Mouse (Mus musculus) kidney, adult 2 months (tissue): ENCODE measurements around the gene Enpp4. TPM values are rescaled to one million over a fixed set of nuclear protein-coding genes. Genes with fewer than 3 reads are reported as not detected.

Experiments used
- DNase-seq: peaks from one replicate; pipeline ENCODE4 v3.0.0; 2021
- H3K27ac ChIP-seq: fragments of 200-500 bp; 2 replicates; pipeline ENCODE4 v1.5.1; 2012; ENCODE audit warnings: low read depth, low read length, control low read depth, inconsistent platforms; ENCODE audit not compliant: insufficient read depth
- H3K27me3 ChIP-seq: fragments of 200-500 bp; replicated peaks from 2 replicates; pipeline ENCODE4 v1.6.1; 2012; ENCODE audit warnings: mild to moderate bottlenecking, moderate library complexity, low read length, inconsistent platforms; ENCODE audit not compliant: control insufficient read depth, insufficient read depth
- H3K36me3 ChIP-seq: fragments of 200-500 bp; 2 replicates; pipeline ENCODE4 v1.6.1; 2012; ENCODE audit warnings: mild to moderate bottlenecking, moderate library complexity, low read length, inconsistent platforms; ENCODE audit not compliant: control insufficient read depth, insufficient read depth
- H3K4me1 ChIP-seq: fragments of 200-500 bp; 2 replicates; pipeline ENCODE4 v1.6.1; 2011; ENCODE audit warnings: low read length; ENCODE audit not compliant: control insufficient read depth, insufficient read depth
- H3K4me3 ChIP-seq: fragments of 200-500 bp; 2 replicates; pipeline ENCODE4 v1.5.1; 2011; ENCODE audit warnings: mild to moderate bottlenecking, low read depth, low read length, control low read depth; ENCODE audit not compliant: insufficient read depth
- CTCF ChIP-seq: fragments of 200-500 bp; conservative IDR thresholded peaks from 2 replicates; pipeline ENCODE4 v1.5.1; 2011; ENCODE audit warnings: low read depth, mild to moderate bottlenecking, control low read depth, low read length, moderate library complexity, mixed read lengths; ENCODE audit not compliant: insufficient read depth, insufficient read length
- POLR2A ChIP-seq: fragments of 200-500 bp; IDR thresholded peaks from one replicate; pipeline ENCODE4 v1.6.1; 2011; ENCODE audit warnings: low read depth, low read length, control low read depth
- WGBS: fragments of 180-500 bp; shearing (Covaris S2); methylation state at CpG from one replicate; pipeline ENCODE4 v1.1.7; 2018; 5-methylcytosine and 5-hydroxymethylcytosine counted together
- polyA plus RNA-seq: library from polyadenylated mRNA; depleted of rRNA; stranded (reverse); fragments of >200 nt; gene quantifications from 2 replicates; pipeline ENCODE4 v1.2.3, GENCODE M21; 2012

Gene Enpp4
- polyA plus RNA-seq, 1 experiment: 8.2 TPM

DNA sequence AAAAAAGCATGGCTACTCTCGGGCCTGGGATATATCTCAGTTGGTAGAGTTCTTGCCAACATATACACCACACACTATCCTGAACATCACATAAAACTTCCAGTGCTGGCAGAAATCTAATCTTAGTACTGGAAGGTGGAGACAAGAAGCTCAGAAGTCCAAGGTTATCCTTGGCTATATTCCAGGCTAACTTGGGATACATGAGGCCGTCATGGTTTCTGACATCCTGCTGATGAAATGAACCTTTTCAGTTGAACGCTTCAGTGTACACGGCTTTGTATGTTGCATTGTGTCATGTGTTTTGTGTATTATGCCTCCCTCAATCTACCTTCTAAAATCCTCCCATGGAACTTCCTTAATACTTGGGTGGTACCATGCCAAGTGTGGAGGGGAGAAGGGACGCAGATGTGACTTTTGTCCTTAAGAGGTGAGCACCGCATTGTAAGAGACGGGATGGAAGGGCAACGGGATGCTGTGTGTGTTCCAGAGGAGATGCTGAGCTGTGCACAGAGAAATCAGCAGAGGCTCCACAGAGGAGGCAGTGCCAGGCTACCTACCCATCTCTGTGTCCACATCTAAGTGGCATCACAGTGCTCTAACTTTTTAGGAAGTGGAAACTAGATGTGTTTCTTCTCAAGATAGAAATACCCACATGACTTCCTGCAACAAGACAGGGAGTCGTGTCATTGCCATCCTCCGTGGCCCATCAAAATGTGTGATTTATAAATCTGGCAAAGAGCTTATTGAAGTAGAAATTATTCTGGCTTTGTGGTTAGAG, 31.4 kb upstream of the Enpp4 start:
- 50% methylated on average over 10 of the region's 10 CpGs for WGBS
- DNase-seq: peak; percentile 56
- H3K4me1 ChIP-seq: peaks cover 12% of the 10 kb centered on the region; the same call in 1 of the 2 replicates
- H3K27ac ChIP-seq: no peak overlapping the region
- no peak for TF ChIP-seq POLR2A
- no peak for TF ChIP-seq CTCF
- H3K4me3 ChIP-seq: peak overlapping the region; percentile 52
- H3K36me3 ChIP-seq: no peaks in the 10 kb centered on the region
- H3K27me3 ChIP-seq: no peaks in the 10 kb centered on the region

- Histone ChIP-seq H3K27ac (no peak overlapping the region), H3K4me1 (peaks cover 12% of the 10 kb centered on the region; the same call in 1 of the 2 replicates), H3K36me3 (no peaks in the 10 kb centered on the region), H3K27me3 (no peaks in the 10 kb centered on the region), H3K4me3 (peak overlapping the region; percentile 43)
- no peak for TF ChIP-seq CTCF
- no peak for TF ChIP-seq POLR2A
- WGBS: 27% methylated on average over 8 of the region's 8 CpGs
- no peak for DNase-seq
These were observed 30.4 kb upstream of the Enpp4 start for GRCm38 (mm10) chr17:44136018-44136417.

GRCm38 (mm10) chr17:44134545-44134944, 28.9 kb upstream of the Enpp4 start:
- Histone ChIP-seq H3K27ac (peak overlapping the region; percentile 47; the same call in 1 of the 2 replicates), H3K4me3 (peak overlapping the region; percentile 42), H3K27me3 (no peaks in the 10 kb centered on the region), H3K4me1 (peaks cover 7% of the 10 kb centered on the region; the same call in 1 of the 2 replicates), H3K36me3 (no peaks in the 10 kb centered on the region)
- 37% methylated on average over 9 of the region's 9 CpGs for WGBS
- peak; percentile 69 for DNase-seq
- TF ChIP-seq POLR2A (no peak), CTCF (no peak)

DNA sequence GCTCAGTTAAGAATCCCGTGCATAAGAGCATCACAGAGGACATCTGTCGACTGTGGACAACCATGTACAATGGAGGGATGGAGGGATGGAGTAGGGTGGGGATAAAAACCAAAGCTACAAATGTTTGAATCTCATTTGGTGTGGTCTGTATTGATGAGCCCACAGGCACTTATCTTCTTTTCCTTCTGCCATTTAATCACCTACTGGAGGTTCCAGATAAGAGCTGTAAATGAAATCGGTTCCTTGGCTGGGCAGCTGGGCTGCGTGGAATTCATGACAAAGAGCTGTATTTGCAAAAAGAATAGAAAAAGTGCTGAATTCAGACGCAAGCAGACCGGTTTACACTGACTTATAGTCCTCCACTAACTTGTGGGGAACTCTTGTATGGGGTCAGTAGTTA, 28.5 kb upstream of the Enpp4 start:
- no peak for DNase-seq
- peak overlapping the region; percentile 47; the same call in 1 of the 2 replicates for H3K27ac ChIP-seq
- H3K36me3 ChIP-seq: no peaks in the 10 kb centered on the region
- 45% methylated on average over 6 of the region's 6 CpGs for WGBS
- H3K27me3 ChIP-seq: no peaks in the 10 kb centered on the region
- TF ChIP-seq CTCF (no peak), POLR2A (no peak)
- peaks cover 5% of the 10 kb centered on the region; the same call in 1 of the 2 replicates for H3K4me1 ChIP-seq
- no peak overlapping the region for H3K4me3 ChIP-seq

GRCm38 (mm10) chr17:44130429-44130828, 24.8 kb upstream of the Enpp4 start:
- H3K27ac ChIP-seq: no peak overlapping the region
- no peaks in the 10 kb centered on the region for H3K27me3 ChIP-seq
- TF ChIP-seq POLR2A: no peak
- TF ChIP-seq CTCF: peak; percentile 85
- 6% methylated on average over 7 of the region's 7 CpGs for WGBS
- H3K4me1 ChIP-seq: no peaks in the 10 kb centered on the region
- no peak overlapping the region for H3K4me3 ChIP-seq
- no peaks in the 10 kb centered on the region for H3K36me3 ChIP-seq
- peak; percentile 76 for DNase-seq

DNA sequence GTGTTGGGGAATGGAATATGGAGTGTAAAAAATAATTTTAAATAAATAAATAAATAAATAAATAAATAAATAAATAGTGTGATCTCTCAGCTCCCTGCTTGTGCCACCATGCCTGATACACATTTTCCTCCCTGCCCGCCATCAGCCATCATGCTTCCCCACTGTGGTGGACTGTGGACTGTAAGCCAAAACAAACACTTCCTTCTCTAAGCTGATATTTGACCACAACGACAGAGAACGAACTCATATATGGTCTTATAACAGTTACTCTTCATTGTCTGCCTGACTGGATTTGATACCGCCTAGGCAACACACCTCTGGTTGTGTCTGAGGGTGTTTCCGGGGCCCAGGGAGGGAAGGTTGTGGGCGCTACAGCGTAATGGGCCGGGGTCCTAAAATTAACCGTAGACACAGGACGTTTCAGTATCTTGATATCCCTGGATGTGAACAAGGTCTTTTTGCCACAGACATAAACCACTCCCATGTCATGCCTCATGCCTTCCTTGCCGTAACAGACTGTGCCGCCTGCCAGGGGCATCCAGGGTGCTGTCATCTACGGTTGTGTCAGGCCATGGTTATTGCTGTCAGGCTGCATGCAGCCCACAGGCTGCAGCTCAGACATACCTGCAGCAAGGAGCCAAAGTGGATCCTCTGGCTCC, 23.6 kb upstream of the Enpp4 start:
- no peak overlapping the region for H3K4me3 ChIP-seq
- H3K27ac ChIP-seq: no peak overlapping the region
- H3K4me1 ChIP-seq: no peaks in the 10 kb centered on the region
- TF ChIP-seq CTCF (no peak), POLR2A (no peak)
- WGBS: 79% methylated on average over 13 of the region's 13 CpGs
- DNase-seq: no peak
- H3K36me3 ChIP-seq: no peaks in the 10 kb centered on the region
- no peaks in the 10 kb centered on the region for H3K27me3 ChIP-seq
